Mouse (Mus musculus) cortical plate, adult 2 months (tissue): ENCODE measurements around the gene Opa3.

ENCODE experiments used
- CTCF ChIP-seq: fragments of 200-500 bp; IDR thresholded peaks from 2 replicates; pipeline ENCODE4 v1.5.1; 2011; ENCODE audit warnings: mild to moderate bottlenecking, control low read depth, low read length; ENCODE audit not compliant: insufficient read depth; ENCODE audit errors: extremely low read depth
- POLR2A ChIP-seq: fragments of 200-500 bp; IDR thresholded peaks from 2 replicates; pipeline ENCODE4 v1.6.1; 2011; ENCODE audit warnings: mild to moderate bottlenecking, low read length, control low read depth; ENCODE audit not compliant: insufficient read depth; ENCODE audit errors: extremely low read depth

DNA sequence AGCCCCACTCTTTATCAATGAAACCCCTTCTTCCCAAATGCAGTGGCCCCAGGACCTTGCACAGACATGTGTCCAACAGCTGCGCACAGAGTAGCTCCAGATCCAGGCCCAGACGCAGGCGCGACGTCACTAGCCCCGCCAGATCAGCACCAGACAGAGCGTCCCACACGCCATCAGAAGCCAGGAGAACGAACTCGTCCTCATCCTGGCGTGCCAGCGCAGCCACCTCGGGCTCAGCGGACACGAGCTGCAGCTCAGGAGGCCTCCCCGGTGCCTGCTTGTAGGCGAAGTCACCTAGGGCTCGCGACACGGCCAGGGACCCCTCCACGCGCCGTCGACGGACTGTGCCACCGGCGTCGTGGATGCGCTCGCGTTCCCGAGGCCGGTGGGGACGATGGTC, 50.9 kb downstream of the Opa3 start:
- TF ChIP-seq POLR2A (no peak), CTCF (no peak)
